Mouse (Mus musculus) olfactory bulb, adult 2 months (tissue): Measurements from ENCODE around the gene Myo10.

Experiments
- CTCF ChIP-seq: fragments of 200-500 bp; IDR thresholded peaks from 2 replicates; pipeline ENCODE4 v1.5.1; 2012; ENCODE audit warnings: low read depth, mild to moderate bottlenecking, low read length, moderate library complexity; ENCODE audit not compliant: insufficient read depth
- POLR2A ChIP-seq: fragments of 200-500 bp; IDR thresholded peaks from 2 replicates; pipeline ENCODE4 v1.6.1; 2012; ENCODE audit warnings: mild to moderate bottlenecking, low read depth, low read length, moderate library complexity; ENCODE audit not compliant: insufficient read depth

DNA sequence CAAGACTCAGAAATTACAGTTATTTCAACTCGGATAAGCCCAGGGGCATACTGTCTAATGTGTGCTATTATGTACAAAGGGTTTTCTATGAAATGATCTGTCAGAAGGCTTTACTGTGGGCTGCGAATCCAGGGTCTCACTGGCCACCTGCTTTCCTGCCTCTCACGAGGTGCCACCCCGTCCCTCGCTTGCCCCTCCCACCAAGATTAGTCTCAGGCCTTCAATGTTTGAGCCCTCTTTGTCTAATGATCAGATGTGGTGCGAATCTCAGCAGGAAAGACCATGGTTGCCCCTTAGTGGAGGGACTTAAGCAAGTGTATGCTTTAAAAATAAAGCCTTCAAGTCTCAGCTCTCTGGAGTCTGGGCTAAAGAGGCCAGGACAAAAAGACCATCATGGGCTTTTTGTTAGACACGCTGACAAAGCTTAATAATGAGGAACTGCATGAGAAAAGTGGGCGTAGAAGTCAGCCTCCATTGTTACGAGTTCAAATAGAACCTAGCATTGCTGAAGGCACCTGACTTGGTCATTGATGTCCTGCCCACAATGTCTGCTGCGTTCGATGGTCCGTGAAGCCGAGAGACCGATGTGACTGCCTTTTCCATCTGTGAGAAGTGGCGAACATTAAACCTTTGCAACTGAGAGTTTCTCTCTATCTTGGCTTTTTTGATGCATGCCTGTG lies 67.9 kb downstream of the Myo10 start:
- TF ChIP-seq CTCF: no peak
- TF ChIP-seq POLR2A: no peak
